Mouse (Mus musculus) thymus, postnatal 0 days (tissue): ENCODE measurements around the gene Park7. TPM values are rescaled to one million over a fixed set of nuclear protein-coding genes. Genes with fewer than 3 reads are reported as not detected.
"Not testable (repeated sequence)": the region's sequence is repeated elsewhere in the genome, so short reads cannot be mapped to it uniquely, and the experiment has no call there.

ENCODE experiments used
- DNase-seq: peaks from one replicate; pipeline ENCODE4 v3.0.0-alpha.2; 2015; ENCODE audit warnings: low spot score
- polyA plus RNA-seq: library from polyadenylated mRNA; unstranded; fragments of >200 nt; fragmentation: Nextera tagmentation; extraction: Ambion mirVana; gene quantifications from 2 replicates; pipeline ENCODE4 v1.2.1, GENCODE M21; 2015

Gene Park7
- polyA plus RNA-seq, 1 experiment from 2014 or later = 509 TPM

- no peak for DNase-seq
Measured at GRCm38 (mm10) chr4:150875393-150875792, 38.8 kb downstream of the Park7 start.

GRCm38 (mm10) chr4:150874416-150874815, 39.8 kb downstream of the Park7 start:
- not testable (repeated sequence) for DNase-seq

- no peak for DNase-seq
Measured at GRCm38 (mm10) chr4:150872681-150873080, 41.6 kb downstream of the Park7 start.

GRCm38 (mm10) chr4:150872139-150872651, 42.0 kb downstream of the Park7 start:
- DNase-seq = no peak

GRCm38 (mm10) chr4:150871392-150872138, 42.7 kb downstream of the Park7 start:
- no peak for DNase-seq

- no peak for DNase-seq
Measured at GRCm38 (mm10) chr4:150870963-150871391, 43.3 kb downstream of the Park7 start.

- DNase-seq = no peak
Measured at GRCm38 (mm10) chr4:150869276-150870197, 44.7 kb downstream of the Park7 start.

- no peak for DNase-seq
Measured at GRCm38 (mm10) chr4:150868859-150869258, 45.4 kb downstream of the Park7 start.

- DNase-seq = no peak
Measured at GRCm38 (mm10) chr4:150868161-150868560, 46.1 kb downstream of the Park7 start.

GRCm38 (mm10) chr4:150866494-150866893, 47.7 kb downstream of the Park7 start:
- DNase-seq = no peak

- DNase-seq = no peak
Measured at GRCm38 (mm10) chr4:150866069-150866468, 48.2 kb downstream of the Park7 start.

- DNase-seq = peak; percentile 61
Measured at GRCm38 (mm10) chr4:150865371-150865770, 48.9 kb downstream of the Park7 start.

- no peak for DNase-seq
Measured at GRCm38 (mm10) chr4:150862626-150863375, 51.4 kb downstream of the Park7 start.

- DNase-seq = no peak
Measured at GRCm38 (mm10) chr4:150861161-150861560, 53.1 kb downstream of the Park7 start.

- DNase-seq = no peak
Measured at GRCm38 (mm10) chr4:150860526-150860925, 53.7 kb downstream of the Park7 start.

GRCm38 (mm10) chr4:150855346-150855745, 58.9 kb downstream of the Park7 start:
- no peak for DNase-seq

- peak; percentile 97 for DNase-seq
Measured at GRCm38 (mm10) chr4:150854839-150855246, 59.4 kb downstream of the Park7 start.

- no peak for DNase-seq
Measured at GRCm38 (mm10) chr4:150853680-150854461, 60.4 kb downstream of the Park7 start, which contains the start of gene Errfi1. Errfi1 (plus strand) TSS chr4:150853919.

GRCm38 (mm10) chr4:150852479-150852878, 61.8 kb downstream of the Park7 start:
- no peak for DNase-seq

GRCm38 (mm10) chr4:150852045-150852444, 62.2 kb downstream of the Park7 start:
- no peak for DNase-seq
